Mouse (Mus musculus) liver, postnatal 0 days (tissue): Measurements from ENCODE around the gene Uri1.
A peak's percentile ranks its signal among the peaks of the same experiment; 100 is the strongest.

ENCODE experiments used
- CTCF ChIP-seq: sonication (generic); IDR thresholded peaks from 2 replicates; pipeline ENCODE4 v1.5.1; 2016; ENCODE audit warnings: antibody characterized with exemption, low read depth
- EP300 ChIP-seq: IDR thresholded peaks from 2 replicates; pipeline ENCODE4 v1.6.1; 2016; ENCODE audit warnings: antibody characterized with exemption, low read depth, mild to moderate bottlenecking

- TF ChIP-seq CTCF, result 0 out of 2 replicates have a peak, but pooled peaks have one; percentile 11
- no peak for TF ChIP-seq EP300
Observed at GRCm38 (mm10) chr7:37978412-37978811, 44.9 kb downstream of the Uri1 start.
